Mouse (Mus musculus) testis, adult 2 months (tissue): ENCODE results near the gene Gab2.

Source experiments
- CTCF ChIP-seq: fragments of 200-500 bp; IDR thresholded peaks from 2 replicates; pipeline ENCODE4 v1.5.1; 2012; ENCODE audit warnings: low read depth, mild to moderate bottlenecking, inconsistent platforms, low read length, moderate library complexity; ENCODE audit not compliant: control insufficient read depth, insufficient read depth, insufficient replicate concordance
- POLR2A ChIP-seq: fragments of 200-500 bp; IDR thresholded peaks from 2 replicates; pipeline ENCODE4 v1.6.1; 2012; ENCODE audit warnings: low read depth, mild to moderate bottlenecking, inconsistent platforms, low read length, moderate library complexity; ENCODE audit not compliant: control insufficient read depth

- TF ChIP-seq CTCF: no peak
- no peak for TF ChIP-seq POLR2A
These were observed 9.3 kb upstream of the Gab2 start for GRCm38 (mm10) chr7:97072061-97072460.
